Mouse (Mus musculus) hematopoietic stem cell, adult 5-6 weeks (primary cell): ENCODE results near the gene Gstt3. TPM values are rescaled to one million over a fixed set of nuclear protein-coding genes. Genes with fewer than 3 reads are reported as not detected.

Source experiments
- ATAC-seq, 2 experiments: fragments of 125-278 bp in 1 of 2; replicated peaks in 1 of 2; 2 replicates each; pipeline ENCODE4 v1.8.0; 2016 to 2017; ENCODE audit warnings: inconsistent platforms in 2 of 2, mild to moderate bottlenecking in 2 of 2, moderate number of reproducible peaks in 2 of 2, low read depth in 1 of 2, moderate TSS enrichment in 1 of 2; ENCODE audit not compliant: low FRiP score in 2 of 2, poor library complexity in 2 of 2, severe bottlenecking in 2 of 2, insufficient read depth in 1 of 2, low TSS enrichment in 1 of 2
- total RNA-seq: library from RNA; stranded (forward); fragments of 172-1452, 232-1000 nt; gene quantifications from 2 replicates; pipeline ENCODE4 v1.2.3, GENCODE M21; 2017

Gene Gstt3
- total RNA-seq, 1 experiment from 2014 or later, result 12.2 TPM

DNA sequence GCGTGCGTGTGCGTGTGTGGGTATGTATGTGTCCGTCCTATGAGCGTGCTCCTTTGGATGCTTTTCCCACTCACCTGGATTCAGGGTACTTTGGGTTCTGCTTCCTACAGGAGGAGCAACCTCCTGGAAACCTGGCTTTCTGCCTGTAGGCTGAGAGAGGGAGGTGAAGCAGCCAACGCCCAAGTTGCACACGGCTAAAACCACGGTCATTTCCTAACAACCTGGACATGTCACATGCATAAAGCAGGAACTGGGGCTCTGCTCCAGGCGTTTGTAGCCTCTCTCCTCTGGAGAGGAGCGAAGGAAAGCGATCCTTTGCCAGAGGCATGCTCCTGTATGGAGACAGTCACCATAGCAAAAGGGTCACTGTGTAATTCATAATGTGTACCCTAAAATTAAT, 24.5 kb downstream of the Gstt3 start:
- no peak for ATAC-seq

DNA sequence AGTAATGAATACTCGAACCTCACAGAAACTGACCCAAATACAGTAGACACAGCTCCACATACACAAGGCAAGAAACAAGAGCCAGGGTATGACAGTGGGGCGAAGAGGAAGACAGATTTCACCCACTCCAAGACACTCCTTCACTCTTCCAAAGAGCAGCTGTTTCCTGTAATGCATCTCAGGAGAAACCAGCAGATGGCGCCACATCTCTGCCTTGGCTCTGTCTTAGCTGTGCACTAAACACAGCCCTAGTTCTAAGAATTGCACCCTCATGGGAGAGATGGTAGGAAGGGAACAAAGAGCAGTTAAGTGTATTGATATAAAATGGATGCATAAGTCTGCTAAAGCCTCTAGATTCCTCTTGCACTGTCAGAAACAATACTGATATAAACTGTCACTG, 37.2 kb downstream of the Gstt3 start:
- ATAC-seq, result peak; percentile 77 to 80

- no peak for ATAC-seq
Measured at GRCm38 (mm10) chr10:75743369-75743768, 37.8 kb downstream of the Gstt3 start.

DNA sequence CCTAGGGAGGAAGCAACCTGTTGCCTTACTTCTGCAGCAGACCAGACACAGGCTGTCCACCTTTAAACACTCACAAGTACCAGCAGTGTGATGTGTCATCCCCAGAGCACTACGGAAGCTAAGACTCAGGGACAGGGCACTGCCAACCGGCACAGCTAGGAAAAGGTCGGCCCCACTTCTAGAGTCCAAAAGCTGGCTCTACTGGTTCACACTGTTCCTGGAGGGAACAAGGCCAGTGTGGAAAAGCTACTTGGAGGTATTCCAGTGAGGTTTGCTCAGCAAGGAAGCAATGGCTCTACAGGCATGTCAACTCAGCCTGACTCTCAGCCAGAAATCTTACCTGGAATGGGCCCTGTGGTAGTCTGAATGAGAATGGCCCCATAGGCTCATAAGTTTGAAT, 40.3 kb downstream of the Gstt3 start:
- no peak for ATAC-seq

- no peak for ATAC-seq
Measured at GRCm38 (mm10) chr10:75725449-75725848, 55.8 kb downstream of the Gstt3 start.

Other genes with a start within 250 kb of the Gstt3 start
- gene Lrrc75b, start 221.1 kb downstream of the Gstt3 start, total RNA-seq, result not detected in 2 replicates
- gene Ggt1, start 219.8 kb downstream of the Gstt3 start, total RNA-seq, result 2.4 TPM in 1 of 2 replicates, not detected in the other
- 22.8 and 27.9 TPM in 2 replicates for gene Ggt5, start 192.1 kb downstream of the Gstt3 start, total RNA-seq
- 0.20 TPM in 1 of 2 replicates, not detected in the other for gene Susd2, start 137.4 kb downstream of the Gstt3 start, total RNA-seq
- gene Cabin1, start 17.1 kb downstream of the Gstt3 start, total RNA-seq, result 27.9 and 29.3 TPM in 2 replicates
- 44.2 and 44.6 TPM in 2 replicates for gene Ddt, start 8.0 kb downstream of the Gstt3 start, total RNA-seq
- not detected in 2 replicates for gene Gm20441, start 460 bp downstream of the Gstt3 start, total RNA-seq
- gene Gstt1, start 17.2 kb upstream of the Gstt3 start, total RNA-seq, result 4.7 and 5.6 TPM in 2 replicates
- gene Gstt4, start 41.1 kb upstream of the Gstt3 start, total RNA-seq, result not detected in 2 replicates
- 19.4 and 24.0 TPM in 2 replicates for gene Gstt2, start 56.0 kb upstream of the Gstt3 start, total RNA-seq
- 339 and 626 TPM in 2 replicates for gene Mif, start 78.8 kb upstream of the Gstt3 start, total RNA-seq
- 1.8 and 4.2 TPM in 2 replicates for gene Derl3, start 112.0 kb upstream of the Gstt3 start, total RNA-seq
- gene Smarcb1, start 140.2 kb upstream of the Gstt3 start, total RNA-seq, result 68.7 and 101 TPM in 2 replicates
- 12.6 and 52.1 TPM in 2 replicates for gene Chchd10, start 151.7 kb upstream of the Gstt3 start, total RNA-seq
- 0.79 and 18.0 TPM in 2 replicates for gene Mmp11, start 155.1 kb upstream of the Gstt3 start, total RNA-seq
- not detected in 2 replicates for gene Gm867, start 159.3 kb upstream of the Gstt3 start, total RNA-seq
- gene Vpreb3, start 161.6 kb upstream of the Gstt3 start, total RNA-seq, result not detected in 2 replicates
- gene Gm5134, start 173.1 kb upstream of the Gstt3 start, total RNA-seq, result 0.15 and 1.3 TPM in 2 replicates